Mouse (Mus musculus) spleen, adult 2 months (tissue): Measurements from ENCODE around the gene Tmprss13.

Experiments used
- CTCF ChIP-seq: fragments of 200-500 bp; IDR thresholded peaks from 2 replicates; pipeline ENCODE4 v1.5.1; 2011; ENCODE audit warnings: mild to moderate bottlenecking, inconsistent platforms; ENCODE audit not compliant: insufficient read depth, insufficient read length, insufficient replicate concordance; ENCODE audit errors: extremely low read depth
- POLR2A ChIP-seq: fragments of 200-500 bp; IDR thresholded peaks from 2 replicates; pipeline ENCODE4 v1.6.1; 2011; ENCODE audit warnings: low read depth, low read length, inconsistent platforms

DNA sequence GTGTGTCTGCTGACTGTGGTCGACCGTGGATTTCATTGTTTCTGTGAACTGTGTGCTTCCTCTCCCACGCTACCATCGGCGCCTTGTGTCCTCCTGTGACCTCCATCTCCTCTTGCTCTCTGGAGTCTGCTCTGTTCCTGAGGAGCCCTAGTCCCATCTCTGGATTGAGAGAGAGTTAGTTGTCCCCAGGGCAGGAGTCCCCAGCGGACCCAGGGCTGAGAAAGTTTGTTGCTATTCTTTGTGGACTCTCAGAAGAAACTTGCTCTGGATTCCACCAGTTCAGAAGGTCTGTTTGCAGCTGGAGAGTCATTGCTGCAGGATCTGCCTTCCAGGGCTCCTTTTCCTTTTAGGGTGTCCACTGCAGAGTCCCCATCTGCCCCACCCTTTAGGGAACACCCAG is 76.3 kb downstream of the Tmprss13 start:
- TF ChIP-seq CTCF: no peak
- TF ChIP-seq POLR2A: no peak
